Mouse (Mus musculus) frontal cortex, adult (tissue): Measurements from ENCODE around the gene Slain2.

ENCODE experiments used
- ATAC-seq: cut with Nextera tagmentation; 2 replicates; pipeline ENCODE4 v1.9.2; 2017; ENCODE audit warnings: mild to moderate bottlenecking, moderate library complexity, mixed read lengths; ENCODE audit not compliant: low TSS enrichment

Slain2 gene

DNA sequence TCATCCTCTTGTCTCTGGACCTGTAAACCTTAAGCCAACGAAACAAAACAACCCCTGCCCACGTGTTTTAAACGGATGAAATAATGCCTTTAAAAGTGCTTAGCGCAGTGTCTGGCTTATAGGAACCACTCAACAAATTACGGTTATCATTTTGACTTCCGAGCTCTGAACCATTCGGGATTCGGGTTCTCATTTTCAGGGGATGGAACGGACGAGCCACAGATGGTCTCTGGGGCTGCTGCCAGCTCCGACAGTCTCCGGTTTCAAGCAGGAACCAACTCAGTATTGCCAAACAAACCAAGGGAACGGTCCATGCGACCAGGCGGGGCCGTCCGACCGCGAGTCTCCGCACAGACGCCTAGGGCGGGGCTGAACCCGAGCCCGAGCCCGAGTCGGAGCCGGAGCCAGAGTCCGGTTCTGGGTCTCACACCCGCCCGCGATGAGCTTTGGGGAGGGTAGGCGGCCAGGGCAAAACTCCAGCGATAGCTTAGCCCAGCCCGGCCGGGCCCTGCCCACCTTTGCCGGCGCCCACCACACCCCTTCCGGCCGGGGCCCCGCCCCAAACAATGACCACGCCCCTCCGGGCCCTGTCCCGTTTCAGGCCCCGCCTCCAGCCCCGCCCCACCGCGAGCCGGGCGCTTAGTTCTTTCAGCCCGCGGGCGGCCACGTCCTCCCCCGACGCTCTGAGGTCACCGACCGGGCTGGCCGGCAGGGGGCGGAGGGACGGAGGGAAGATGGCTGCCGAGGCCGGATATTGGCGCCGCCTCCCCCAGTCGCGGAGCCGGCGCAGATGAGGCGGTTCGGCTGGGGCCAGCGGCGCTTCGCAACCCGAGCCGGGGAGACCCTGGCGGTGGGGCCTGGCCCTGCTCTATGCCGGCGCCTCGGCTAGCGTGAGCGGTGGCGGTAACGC lies at the start of gene Slain2:
Gene Slain2, plus strand, starts transcription at position 657 of the 910 bp plus-strand sequence.
- peak; percentile 74 for ATAC-seq

DNA sequence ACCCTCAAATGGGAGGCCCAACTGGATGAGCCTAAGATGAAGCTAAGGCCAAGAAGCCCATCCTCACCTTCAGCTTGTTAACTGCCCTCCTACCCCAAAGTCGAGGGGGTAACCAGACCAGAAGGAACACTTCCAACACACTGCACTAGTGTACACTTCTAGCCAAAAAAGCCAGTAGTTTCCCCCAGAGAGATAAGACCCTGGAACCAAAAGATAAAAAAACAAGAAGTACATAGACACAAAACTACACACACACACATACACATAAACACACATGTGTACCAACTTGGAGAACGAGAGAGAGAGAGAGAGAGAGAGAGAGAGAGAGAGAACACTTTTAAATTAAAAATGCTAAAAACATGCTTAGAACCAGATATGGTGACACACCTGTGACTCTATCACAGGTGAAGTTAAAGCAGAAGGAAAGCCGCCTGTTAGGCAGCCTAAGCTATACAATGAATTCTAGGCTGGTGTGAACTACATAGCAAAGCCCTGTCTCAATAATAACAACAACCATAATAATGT lies 49.4 kb upstream of the Slain2 start:
- no peak for ATAC-seq

DNA sequence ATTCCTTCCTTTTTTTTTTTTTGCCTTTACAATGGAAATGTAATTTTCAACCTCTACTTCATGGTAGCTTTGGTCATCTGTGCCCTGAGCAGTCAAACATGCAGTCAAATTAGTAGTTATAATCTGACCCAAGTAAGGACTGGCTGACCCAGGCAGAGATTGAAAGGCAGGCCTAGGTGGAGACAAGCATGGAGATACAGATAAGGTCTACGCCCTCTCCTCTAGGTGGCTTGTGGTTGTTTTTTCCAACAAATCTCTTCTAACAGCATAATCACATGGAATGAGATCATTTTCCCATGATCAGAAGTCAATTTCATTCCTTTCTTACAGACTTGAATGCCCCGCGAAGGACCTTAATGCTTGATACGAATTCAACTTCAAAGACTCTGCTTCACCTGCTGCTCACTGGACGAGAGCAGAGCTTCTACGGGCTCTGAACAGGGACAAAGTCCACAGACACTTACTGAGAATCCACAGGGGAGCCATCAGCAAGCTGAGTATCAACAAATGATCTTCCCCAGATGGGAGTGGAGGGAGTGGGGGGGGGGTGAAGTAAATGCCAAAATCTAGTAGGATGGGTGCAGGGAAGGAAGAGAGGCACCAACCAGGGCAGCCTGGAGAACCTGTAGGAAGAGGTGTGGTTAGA lies 47.7 kb upstream of the Slain2 start:
- ATAC-seq, result no peak

DNA sequence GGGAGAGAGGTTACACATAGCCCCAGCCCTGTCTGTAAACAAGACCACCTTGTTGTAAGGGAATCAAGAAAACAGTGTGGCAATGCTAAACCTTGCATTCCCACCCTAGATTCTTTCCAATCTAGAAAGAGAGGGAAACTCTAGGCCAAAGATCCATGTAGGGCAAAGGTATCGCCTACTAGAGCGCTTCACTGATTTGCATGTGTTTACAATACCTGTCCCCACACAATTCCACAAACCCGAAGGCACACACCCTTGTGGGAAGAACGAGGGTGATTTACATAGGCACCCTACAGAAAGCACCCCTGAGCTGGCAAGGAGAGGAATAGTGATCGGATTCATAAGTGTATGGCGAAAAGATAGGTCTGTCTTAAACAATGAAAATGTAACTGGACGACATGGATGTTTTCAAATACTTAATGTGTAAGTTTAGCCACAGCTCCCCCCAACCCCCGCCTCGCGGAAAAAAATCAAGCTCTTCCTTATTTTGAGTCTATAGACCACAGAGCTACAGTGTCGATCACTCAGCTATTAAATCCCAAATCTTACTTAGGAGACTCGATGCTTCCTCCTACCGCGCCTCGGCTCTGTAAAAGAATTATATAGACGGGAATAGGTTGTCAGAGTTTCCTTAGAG lies 47.0 kb upstream of the Slain2 start:
- ATAC-seq, result no peak

DNA sequence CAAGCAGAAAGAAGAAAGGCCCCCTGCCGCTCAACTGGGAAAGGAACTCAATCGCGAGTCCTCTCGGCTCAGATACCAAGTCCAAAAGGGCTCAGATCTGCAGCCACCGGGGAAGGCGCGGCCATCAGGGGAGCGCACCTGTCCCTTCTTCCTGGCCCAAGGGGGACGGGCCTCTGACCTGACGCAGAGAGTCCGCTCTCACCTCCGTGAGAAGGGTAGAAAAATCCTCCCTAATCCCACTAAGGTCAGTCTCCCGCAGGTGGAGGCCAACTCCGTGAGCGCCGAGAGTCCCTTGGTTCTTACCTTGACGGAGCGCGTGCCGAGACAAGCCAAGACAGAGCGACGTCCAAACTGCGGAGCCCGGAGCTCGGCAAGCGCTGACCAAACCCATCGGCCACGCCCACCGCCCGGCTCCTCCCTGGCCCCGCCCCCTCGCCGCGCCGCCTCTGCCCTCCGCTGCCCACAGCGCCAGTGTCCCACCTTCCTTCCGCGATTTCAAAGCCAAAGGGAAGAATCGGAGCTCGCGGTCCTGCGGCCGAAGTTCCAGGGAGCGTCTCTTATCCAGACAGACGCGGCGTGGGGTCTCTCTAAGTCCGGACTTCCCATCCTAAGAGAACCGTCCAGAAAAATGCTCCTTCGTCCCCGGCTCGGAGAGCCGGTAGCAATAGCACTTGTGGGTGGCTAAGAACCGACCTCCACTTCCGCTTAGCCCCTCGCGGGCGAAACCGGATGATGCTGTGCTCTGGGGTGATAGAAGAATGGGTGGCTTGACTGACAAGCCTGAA lies 45.8 kb upstream of the Slain2 start, which contains the start of gene Tec:
Gene Tec, minus strand, starts transcription at position 393 of the 785 bp plus-strand sequence.
- peak; percentile 86 for ATAC-seq

DNA sequence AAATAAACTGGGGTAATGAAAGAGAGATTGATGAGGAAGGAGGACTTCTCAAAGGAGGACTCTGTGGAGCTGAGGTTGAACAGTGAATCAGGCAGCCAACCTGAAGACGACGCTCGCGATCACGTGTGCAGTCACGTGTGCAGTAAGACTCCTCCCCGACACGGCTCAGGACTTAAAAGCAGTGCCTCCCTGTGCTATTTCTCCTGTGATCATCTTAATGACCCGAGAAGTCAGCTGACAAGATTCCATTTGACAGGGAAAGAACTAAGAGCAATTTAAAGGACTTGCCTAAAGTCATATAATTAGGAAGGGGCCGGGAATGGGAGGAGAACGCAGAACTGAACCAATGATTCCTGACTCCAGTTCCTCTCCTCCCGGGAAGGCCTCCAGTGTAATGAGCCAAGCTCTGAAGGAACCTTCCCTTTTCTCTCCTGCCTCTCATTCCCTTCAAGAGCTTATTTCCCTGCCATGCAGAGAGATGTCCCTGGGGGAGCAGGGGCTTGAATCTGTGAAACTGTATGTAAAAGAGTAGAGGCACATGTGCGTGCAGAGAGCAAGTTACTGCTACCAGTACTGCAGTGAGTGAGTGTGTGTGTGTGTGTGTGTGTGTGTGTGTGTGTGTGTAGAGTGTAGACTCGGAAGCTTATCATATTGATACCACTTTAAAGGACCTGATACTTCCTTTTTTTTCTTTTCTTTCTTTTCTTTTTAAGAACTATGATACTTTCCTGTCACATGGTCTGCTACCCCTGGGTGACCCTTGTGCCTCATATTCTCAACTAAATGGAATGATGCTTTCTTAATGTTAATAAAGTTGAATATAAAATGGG lies 44.1 kb upstream of the Slain2 start:
- ATAC-seq, result no peak

DNA sequence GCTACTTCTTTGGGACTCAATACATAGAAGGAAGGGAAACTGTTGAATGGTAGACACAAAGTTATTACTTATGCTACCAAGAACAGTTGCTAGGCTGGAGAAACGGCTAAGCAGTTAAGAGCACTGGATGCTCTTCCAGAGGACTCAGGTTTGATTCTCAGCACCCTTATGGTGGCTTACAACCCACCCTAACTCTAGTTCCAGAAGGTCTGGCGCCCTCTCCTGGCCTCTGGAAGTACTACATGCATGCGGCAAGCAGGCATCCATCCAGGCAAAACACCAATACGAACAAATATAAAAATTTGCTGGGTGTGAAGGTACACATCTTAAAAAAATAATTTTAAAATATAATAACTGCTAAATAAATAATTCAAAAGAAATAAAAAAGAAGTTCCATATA lies 43.0 kb upstream of the Slain2 start:
- ATAC-seq, result no peak

DNA sequence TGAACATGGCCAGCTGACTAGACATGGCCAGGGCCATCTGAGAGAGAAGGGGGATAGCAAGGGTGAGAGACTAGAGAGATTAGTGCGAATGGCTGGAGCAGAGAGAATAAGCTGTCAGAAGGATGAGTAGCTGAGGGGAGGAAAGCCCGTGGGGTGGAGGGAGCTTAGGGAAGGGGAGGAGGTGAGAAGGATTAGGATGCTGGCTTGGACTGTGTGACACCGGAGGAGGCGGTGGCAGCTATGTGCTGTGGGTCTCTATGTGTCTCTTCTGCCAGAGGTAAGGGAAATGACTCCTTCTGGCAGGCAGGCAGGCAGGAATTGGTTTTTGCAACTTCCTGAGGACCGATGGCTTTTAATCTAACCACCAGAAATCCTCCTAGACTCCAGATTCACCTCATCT lies 34.4 kb upstream of the Slain2 start:
- ATAC-seq, result no peak

DNA sequence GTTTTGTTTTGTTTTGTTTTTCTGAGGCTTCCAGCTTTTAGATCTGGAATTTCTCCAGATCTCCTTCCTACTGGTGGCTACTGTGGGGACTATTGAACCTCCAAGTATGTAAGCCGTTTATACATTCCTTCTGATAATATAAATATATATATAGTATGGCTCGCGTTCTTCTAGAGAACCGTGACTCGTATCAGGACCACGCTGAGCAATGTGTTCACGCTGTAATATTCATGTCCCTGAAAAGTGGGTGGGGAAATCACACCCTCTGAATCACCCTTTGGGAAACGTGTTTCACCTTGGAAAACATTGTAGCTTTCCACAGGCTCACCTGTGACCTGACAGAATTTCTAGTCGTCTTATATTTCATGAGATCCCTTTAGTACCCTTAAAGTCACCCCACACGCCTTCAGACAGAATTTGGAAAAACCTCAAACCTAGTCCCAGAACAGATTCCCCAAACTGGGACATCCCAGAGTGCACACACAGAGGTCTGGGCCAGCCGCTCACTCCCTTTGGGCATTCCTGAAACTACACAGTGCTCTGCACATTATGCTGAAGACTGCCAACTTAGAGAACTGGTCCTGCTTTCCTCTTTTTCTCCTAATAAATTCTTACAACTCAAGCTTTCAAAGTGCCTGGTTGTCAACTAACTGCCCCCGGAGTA lies 32.2 kb upstream of the Slain2 start:
- ATAC-seq, result peak; percentile 64

DNA sequence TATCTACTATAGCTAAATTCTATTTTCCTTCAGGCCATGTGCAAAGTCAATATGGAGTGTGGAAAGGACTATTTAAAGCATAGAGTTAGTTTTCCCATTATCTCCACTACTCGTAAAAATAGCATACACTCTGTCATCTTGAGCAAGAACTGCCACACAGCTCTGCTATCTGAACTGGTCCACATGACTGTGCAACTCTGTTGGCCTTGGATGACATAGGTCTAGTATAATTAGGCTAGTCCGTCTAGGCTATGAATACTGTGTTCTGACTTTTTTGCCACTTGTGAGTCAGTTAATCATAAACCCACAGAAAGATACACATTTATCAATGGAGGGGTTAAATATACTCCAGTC lies 31.7 kb upstream of the Slain2 start:
- ATAC-seq, result peak; percentile 70

DNA sequence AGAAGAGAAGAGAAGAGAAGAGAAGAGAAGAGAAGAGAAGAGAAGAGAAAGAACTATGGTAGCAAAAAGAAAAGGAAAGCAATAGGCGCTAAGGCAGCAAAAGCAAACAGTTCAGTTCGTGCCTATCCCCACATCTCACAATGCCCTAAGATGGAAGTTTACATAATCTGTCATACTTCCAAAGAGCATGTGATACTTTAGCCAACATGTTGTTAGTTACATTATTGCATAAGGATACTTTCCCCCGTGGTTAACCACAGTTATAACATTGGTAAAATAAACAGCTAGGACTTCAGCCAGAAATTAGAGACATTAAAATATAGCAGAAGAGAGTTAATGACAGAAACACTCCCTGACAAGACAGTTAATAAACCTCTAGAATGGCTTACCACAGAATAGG lies 30.4 kb upstream of the Slain2 start:
- no peak for ATAC-seq

DNA sequence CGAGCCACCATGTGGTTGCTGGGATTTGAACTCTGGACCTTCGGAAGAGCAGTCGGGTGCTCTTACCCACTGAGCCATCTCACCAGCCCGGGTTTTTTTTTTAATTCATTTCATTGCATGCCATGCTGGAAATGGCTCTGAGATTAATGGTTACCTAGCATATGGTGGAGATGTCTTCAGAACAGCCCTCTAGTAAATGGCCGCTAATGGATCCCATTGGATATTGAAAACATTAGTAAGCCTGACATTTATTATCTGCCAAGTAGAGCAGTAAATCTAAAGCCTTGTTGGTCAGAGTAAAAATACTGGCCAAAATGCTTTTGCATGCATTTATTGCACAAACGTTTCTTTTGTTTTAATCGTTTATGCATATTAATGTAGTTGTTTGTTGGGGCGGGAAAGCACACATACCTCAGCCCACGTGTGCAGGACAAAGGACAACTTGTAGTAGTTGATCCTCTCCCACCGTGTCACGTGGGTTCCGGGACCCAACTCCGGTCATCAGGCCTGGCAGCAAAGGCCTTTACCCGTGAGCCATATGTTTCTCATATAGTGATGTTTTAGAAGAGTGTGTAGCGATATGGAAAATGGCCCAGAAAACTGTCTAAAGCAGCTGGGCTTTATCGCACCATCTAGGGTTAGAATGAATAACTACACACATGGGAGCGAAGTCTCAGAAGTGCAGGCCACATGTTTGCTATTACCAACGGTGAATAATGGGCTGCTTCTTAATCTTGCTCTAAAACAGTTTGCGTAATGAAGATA lies 27.5 kb upstream of the Slain2 start:
- ATAC-seq, result no peak

DNA sequence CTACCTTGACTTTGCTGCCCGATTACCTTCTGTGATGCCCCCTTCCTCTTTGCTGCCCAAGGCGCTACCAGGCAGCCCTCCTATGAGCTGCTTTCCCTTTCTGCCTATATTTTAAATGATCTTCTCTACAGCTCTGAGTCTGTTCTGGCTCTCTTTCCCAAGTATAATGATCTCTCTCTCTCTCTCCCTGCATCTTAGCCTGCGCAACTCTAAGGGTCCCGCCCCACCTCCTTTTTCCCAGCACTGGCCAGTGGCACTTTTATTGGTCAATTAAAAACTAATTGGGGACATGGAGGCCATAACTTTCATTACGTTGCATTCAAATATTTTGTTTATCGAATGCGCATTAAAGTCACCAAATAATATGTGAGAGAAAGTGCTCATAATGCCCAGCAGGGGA lies 25.8 kb upstream of the Slain2 start:
- no peak for ATAC-seq

DNA sequence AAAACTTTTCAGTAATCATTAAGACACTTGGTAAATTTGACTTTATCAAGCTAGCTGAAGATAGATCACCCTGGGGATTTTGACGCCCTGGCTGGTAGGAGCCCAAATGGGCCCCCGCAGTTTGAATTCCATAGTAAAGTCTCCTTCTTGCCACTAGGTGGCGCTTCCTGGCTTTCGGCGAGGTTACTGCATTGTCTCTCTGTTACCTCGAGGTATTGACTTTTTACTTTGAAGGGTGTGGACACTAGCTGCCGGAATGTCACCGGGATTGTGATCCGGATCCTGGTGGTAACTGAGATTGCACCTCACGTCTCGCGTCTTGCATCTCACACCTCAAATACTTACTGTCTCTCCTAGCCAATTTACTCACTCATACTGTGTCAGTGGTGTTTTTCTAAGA lies 22.6 kb upstream of the Slain2 start:
- peak; percentile 98 for ATAC-seq

DNA sequence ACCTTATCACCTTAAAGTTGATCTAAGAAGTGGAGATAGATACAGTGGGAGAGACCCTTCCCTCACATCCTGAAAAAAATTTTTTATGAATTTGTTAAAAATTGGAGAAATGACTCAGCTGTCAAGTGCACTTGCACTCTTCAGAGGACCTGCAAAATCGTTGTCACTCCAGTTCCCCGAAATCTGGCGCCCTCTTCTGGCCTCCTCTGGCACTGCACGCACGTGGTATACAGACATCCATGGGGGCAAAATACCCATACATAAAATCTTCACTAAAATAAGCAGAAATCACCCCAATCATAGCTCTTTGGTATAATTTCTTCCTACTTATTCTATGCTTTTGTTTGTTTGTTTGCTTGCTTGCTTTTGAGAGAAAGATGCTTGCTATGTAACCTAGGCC lies 20.1 kb upstream of the Slain2 start:
- no peak for ATAC-seq

DNA sequence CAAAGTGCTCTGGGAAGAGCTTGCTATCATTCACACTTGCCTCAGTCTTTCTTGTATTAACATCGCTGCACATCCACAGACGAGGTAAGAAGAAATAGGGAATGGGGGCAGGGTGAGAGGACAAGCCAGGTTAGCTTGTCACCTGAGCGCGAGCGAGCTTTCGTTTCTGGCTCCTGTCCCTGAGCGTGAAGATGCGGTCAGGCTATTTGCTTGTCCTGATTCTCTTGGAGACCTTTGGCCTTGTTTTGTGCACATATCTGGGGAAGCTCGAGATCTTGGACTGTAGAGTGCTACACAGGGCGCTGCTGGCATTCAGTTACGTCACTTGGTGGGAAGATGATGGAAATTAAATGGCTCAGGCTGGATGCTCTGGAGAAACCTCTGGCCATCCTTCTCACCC lies 18.8 kb upstream of the Slain2 start:
- no peak for ATAC-seq

DNA sequence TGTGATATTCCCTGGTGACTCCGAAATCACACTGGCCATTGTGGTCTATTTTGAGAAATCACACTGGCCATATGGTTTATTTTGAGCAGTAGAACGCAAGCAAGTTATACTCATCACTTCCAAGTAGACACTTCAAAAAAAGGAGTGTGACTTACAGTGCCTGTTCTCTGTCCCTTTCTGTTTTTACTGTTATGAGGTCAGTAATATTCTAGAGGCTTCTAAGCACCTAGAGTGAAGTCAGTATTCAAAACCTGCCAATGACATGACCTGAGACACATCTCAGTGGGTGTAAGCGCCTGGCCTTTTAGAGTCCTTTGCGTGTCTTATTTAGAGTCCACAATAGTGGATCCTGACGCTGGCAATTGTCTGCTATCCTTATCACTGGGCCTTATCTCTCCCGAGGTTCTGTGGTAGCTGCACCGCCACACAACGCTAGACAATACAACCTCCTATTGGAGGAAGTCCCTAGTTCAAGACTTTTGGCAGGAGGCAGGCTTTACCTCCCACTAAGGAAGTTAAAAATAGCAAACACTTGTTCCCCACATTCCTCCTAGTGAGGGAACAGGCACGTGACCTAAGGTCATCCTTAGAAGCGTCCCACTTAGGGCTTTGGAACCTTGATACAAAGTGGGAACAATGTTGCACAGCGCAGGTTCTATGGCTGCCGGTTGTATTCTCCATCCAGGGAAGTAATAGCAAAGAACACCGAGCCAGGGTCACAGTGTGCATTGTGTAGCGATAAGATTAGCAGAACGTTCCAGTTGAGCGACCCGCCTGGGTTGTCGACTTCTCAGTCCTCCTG lies 17.4 kb upstream of the Slain2 start:
- ATAC-seq, result no peak

DNA sequence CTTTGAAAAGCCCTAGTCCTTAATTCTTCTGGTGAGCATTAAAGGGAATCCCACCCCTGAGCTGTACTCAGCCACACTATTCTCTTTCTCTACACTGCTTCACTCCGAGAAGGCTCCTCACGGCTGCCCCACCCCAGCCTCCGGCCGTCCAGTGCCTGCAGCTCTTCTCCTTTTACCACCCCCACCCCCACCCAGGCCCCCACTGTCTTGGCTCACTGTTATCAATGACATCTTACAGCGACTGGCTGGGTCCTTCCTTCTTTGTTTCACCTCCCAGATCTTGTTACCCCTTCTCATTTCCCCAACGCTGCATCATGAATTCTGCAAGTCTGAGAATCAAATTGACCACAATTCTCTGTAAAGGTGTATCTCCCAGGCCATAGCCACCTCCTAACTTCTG lies 16.1 kb upstream of the Slain2 start:
- no peak for ATAC-seq

DNA sequence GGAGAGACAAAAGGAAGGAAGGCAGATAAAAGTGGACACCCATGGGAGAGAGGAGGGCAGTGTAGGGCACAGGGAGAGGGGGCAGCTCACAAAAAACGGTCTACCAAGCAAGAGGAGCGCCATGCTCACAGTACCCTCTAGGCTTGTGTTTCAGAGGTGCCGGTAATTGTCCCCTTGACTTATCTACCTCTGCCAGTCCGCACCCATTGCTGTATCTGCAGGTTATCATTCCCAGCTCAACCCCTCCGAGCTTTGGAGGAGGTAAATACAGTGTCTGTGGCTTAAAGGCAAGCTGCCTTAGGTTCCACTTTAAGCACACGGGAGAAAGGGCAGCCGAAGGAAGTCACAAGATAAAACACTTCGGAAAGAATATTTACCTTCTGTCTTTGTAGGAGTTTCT lies 14.8 kb upstream of the Slain2 start:
- ATAC-seq, result no peak
